Mouse (Mus musculus): Measurements from ENCODE around the gene H60b.
"Not testable (repeated sequence)": the region's sequence is repeated elsewhere in the genome, so short reads cannot be mapped to it uniquely, and the experiment has no call there.

H60b gene

GRCm38 (mm10) chr10:22165328-22166003 lies 7.1 kb downstream of the H60b start:
- in situ Hi-C loops (cut with MboI, MseI) = loop anchor here (5.0 to 10.0 kb wide), 2 partner anchors 109 to 128 kb away; no protein-coding TSS in a partner anchor

GRCm38 (mm10) chr10:22166025-22166424 lies 7.6 kb downstream of the H60b start:
- in situ Hi-C loops (cut with MboI, MseI) = loop anchor here (5.0 to 10.0 kb wide), 2 partner anchors 109 to 129 kb away; no protein-coding TSS in a partner anchor

GRCm38 (mm10) chr10:22167061-22167460 lies 8.7 kb downstream of the H60b start:
- in situ Hi-C loops (cut with MboI, MseI) = loop anchor here (5.0 to 10.0 kb wide), 2 partner anchors 108 to 130 kb away; no protein-coding TSS in a partner anchor

- in situ Hi-C loops (cut with MboI, MseI) = loop anchor here (5.0 to 10.0 kb wide), 2 partner anchors 106 to 132 kb away; no protein-coding TSS in a partner anchor
Measured at GRCm38 (mm10) chr10:22169116-22169515, 10.7 kb downstream of the H60b start.

GRCm38 (mm10) chr10:22172431-22173334 lies 14.3 kb downstream of the H60b start:
- in situ Hi-C loops (cut with MboI, MseI) = not testable (repeated sequence)

GRCm38 (mm10) chr10:22173335-22174189 lies 15.2 kb downstream of the H60b start:
- in situ Hi-C loops (cut with MboI, MseI) = not testable (repeated sequence)

- in situ Hi-C loops (cut with MboI, MseI) = not testable (repeated sequence)
Measured at GRCm38 (mm10) chr10:22174190-22174487, 15.8 kb downstream of the H60b start.

- in situ Hi-C loops (cut with MboI, MseI) = not testable (repeated sequence)
Measured at GRCm38 (mm10) chr10:22176515-22176914, 18.1 kb downstream of the H60b start.

GRCm38 (mm10) chr10:22191035-22191434 lies 32.6 kb downstream of the H60b start:
- in situ Hi-C loops (cut with MboI, MseI) = not testable (repeated sequence)

- in situ Hi-C loops (cut with MboI, MseI) = not testable (repeated sequence)
Measured at GRCm38 (mm10) chr10:22201352-22201751, 43.0 kb downstream of the H60b start.

- in situ Hi-C loops (cut with MboI, MseI) = not testable (repeated sequence)
Measured at GRCm38 (mm10) chr10:22202784-22203583, 44.6 kb downstream of the H60b start.

GRCm38 (mm10) chr10:22206443-22206842 lies 48.1 kb downstream of the H60b start:
- in situ Hi-C loops (cut with MboI, MseI) = not testable (repeated sequence)

GRCm38 (mm10) chr10:22212012-22212696 lies 53.8 kb downstream of the H60b start:
- in situ Hi-C loops (cut with MboI, MseI) = loop anchor here (5.0 kb wide), 1 partner anchor 180 kb away; no protein-coding TSS in a partner anchor

- in situ Hi-C loops (cut with MboI, MseI) = loop anchor here (10.0 kb wide), 1 partner anchor 61 kb away; no protein-coding TSS in a partner anchor
Measured at GRCm38 (mm10) chr10:22223474-22224349, 65.3 kb downstream of the H60b start.

GRCm38 (mm10) chr10:22265060-22265459 lies 106.7 kb downstream of the H60b start:
- in situ Hi-C loops (cut with MboI, MseI) = no loop called here

GRCm38 (mm10) chr10:22270879-22271786 lies 112.7 kb downstream of the H60b start:
- in situ Hi-C loops (cut with MboI, MseI) = loop anchor here (10.0 kb wide), 1 partner anchor 106 kb away; no protein-coding TSS in a partner anchor

GRCm38 (mm10) chr10:22272914-22273683 lies 114.7 kb downstream of the H60b start:
- in situ Hi-C loops (cut with MboI, MseI) = loop anchor here (10.0 kb wide), 1 partner anchor 108 kb away; no protein-coding TSS in a partner anchor
